Mouse (Mus musculus) activated CD4-positive, CD25-positive, alpha-beta regulatory T cell, adult 9 weeks (primary cell): ENCODE results near the gene Akt1. TPM values are rescaled to one million over a fixed set of nuclear protein-coding genes. Genes with fewer than 3 reads are reported as not detected.

ENCODE experiments used
- polyA plus RNA-seq: library from polyadenylated mRNA; unstranded; fragments of 100-300 nt; shearing (Covaris generic); gene quantifications from one replicate; pipeline ENCODE4 v1.2.1, GENCODE M21; 2017

Gene Akt1
- polyA plus RNA-seq: 8.0 TPM

GRCm38 (mm10) chr12:112674132-112675011, at the start of gene Akt1:
Gene Akt1, minus strand, starts transcription at chr12:112674884.

GRCm38 (mm10) chr12:112720216-112720615, 45.5 kb upstream of the Akt1 start, which contains the start of gene Cep170b:
Gene Cep170b, plus strand, starts transcription at chr12:112720455.

GRCm38 (mm10) chr12:112678555-112679026, 3.9 kb upstream of the Akt1 start, which contains the start of gene Zbtb42:
Gene Zbtb42, plus strand, starts transcription at chr12:112678828.

GRCm38 (mm10) chr12:112644180-112644854, 30.4 kb downstream of the Akt1 start, which contains the start of gene Siva1:
Gene Siva1, plus strand, starts transcription at chr12:112644679.

GRCm38 (mm10) chr12:112619686-112620353, 54.9 kb downstream of the Akt1 start, which contains the start of gene Adssl1:
Gene Adssl1, plus strand, starts transcription at chr12:112620045.

Other genes with a start within 250 kb of the Akt1 start
- gene A530016L24Rik, start 185.4 kb downstream of the Akt1 start, polyA plus RNA-seq: not detected
- gene Tmem179, start 158.1 kb downstream of the Akt1 start, polyA plus RNA-seq: not detected
- 12.1 TPM for gene Inf2, start 86.1 kb downstream of the Akt1 start, polyA plus RNA-seq
- gene Adssl1, start 54.8 kb downstream of the Akt1 start, polyA plus RNA-seq: 1.9 TPM
- gene Siva1, start 30.2 kb downstream of the Akt1 start, polyA plus RNA-seq: 44.5 TPM
- gene Zbtb42, start 3.9 kb upstream of the Akt1 start, polyA plus RNA-seq: 1.7 TPM
- 2.6 TPM for gene Cep170b, start 45.6 kb upstream of the Akt1 start, polyA plus RNA-seq
- gene Pld4, start 85.8 kb upstream of the Akt1 start, polyA plus RNA-seq: 5.2 TPM
- not detected for gene Ahnak2, start 127.8 kb upstream of the Akt1 start, polyA plus RNA-seq
- not detected for gene Clba1, start 134.1 kb upstream of the Akt1 start, polyA plus RNA-seq
- gene Cdca4, start 154.5 kb upstream of the Akt1 start, polyA plus RNA-seq: 89.7 TPM
- 32.9 TPM for gene Gpr132, start 193.3 kb upstream of the Akt1 start, polyA plus RNA-seq